ENCODE assay signal across 26 mouse cellular contexts in genomic region chr1:132351058-132351457, GRCm38 (mm10). TPM values are rescaled to one million over a fixed set of nuclear protein-coding genes. Genes with fewer than 3 reads are reported as not detected.
DNase-seq lines count a peak whose midpoint lies in the region; ATAC-seq and TF ChIP-seq lines count a peak whose summit lies in the region.
"Had no signal": no experiment of that assay in that cellular context is flagged by ENCODE, and none has a peak within 500 bp of the region (broad histone marks: within the 10 kb centered on the region; RNA-seq: fewer than 3 reads in every experiment).

No protein-coding gene starts in this region.

- H3K4me2 ChIP-seq in forebrain, embryonic 16.5 days (ENCODE audit: low read length): no peak overlapping the region
- H3K4me2 ChIP-seq in forebrain, embryonic 14.5 days (ENCODE audit: low read length): no peak overlapping the region
- no peak overlapping the region for H3K4me2 ChIP-seq in kidney, postnatal 0 days (ENCODE audit: low read length)
- no peak overlapping the region for H3K4me2 ChIP-seq in midbrain, postnatal 0 days (ENCODE audit: low read depth, low read length, poor library complexity, severe bottlenecking)
- H3K4me2 ChIP-seq in midbrain, embryonic 14.5 days (ENCODE audit: low read length): no peak overlapping the region
- H3K4me2 ChIP-seq: heart, embryonic 13.5 days; hindbrain, embryonic 13.5 days; liver, embryonic 15.5 days; midbrain, embryonic 11.5 days had no signal

- H3K4me1 ChIP-seq in forebrain, embryonic 16.5 days (replicated peaks; ENCODE audit: control insufficient read depth, insufficient read depth, low read length): peaks cover 6% of the 10 kb centered on the region; the same call in 1 of the 2 replicates
- H3K4me1 ChIP-seq in forebrain, embryonic 14.5 days (ENCODE audit: control insufficient read depth, insufficient read depth, low read length): 0 out of 2 replicates have a peak, but pooled peaks cover 2% of the 10 kb centered on the region
- peaks cover 10% of the 10 kb centered on the region; the same call in 1 of the 2 replicates for H3K4me1 ChIP-seq in kidney, postnatal 0 days (replicated peaks; ENCODE audit: insufficient read depth, low read length)
- no peaks in the 10 kb centered on the region for H3K4me1 ChIP-seq in midbrain, postnatal 0 days (ENCODE audit: insufficient read depth, low read length)
- no peaks in the 10 kb centered on the region; the same call in 1 of the 2 replicates for H3K4me1 ChIP-seq in midbrain, embryonic 14.5 days (ENCODE audit: control insufficient read depth, insufficient read depth, low read length)

- H3K27ac ChIP-seq in forebrain, embryonic 16.5 days (ENCODE audit: low read length): no peak overlapping the region
- no peak overlapping the region for H3K27ac ChIP-seq in forebrain, embryonic 14.5 days (ENCODE audit: low read depth, low read length)
- no peak overlapping the region for H3K27ac ChIP-seq in kidney, postnatal 0 days
- no peak overlapping the region for H3K27ac ChIP-seq in midbrain, postnatal 0 days (ENCODE audit: low read depth, low read length)
- no peak overlapping the region for H3K27ac ChIP-seq in midbrain, embryonic 14.5 days (replicated peaks; ENCODE audit: low read depth, low read length)
- H3K27ac ChIP-seq: heart, embryonic 13.5 days; hindbrain, embryonic 13.5 days; liver, embryonic 15.5 days had no signal

- TF ChIP-seq CTCF in kidney, postnatal 0 days (IDR thresholded peaks at IDR 0.05; ENCODE audit: low read depth): 0 out of 2 replicates have a peak, but pooled peaks have one; percentile 7
- peak; percentile 29 for TF ChIP-seq CTCF in midbrain, postnatal 0 days (IDR thresholded peaks at IDR 0.05)

- H3K27me3 ChIP-seq in forebrain, embryonic 16.5 days (replicated peaks; ENCODE audit: control insufficient read depth, insufficient read depth, low read length): no peaks in the 10 kb centered on the region
- H3K27me3 ChIP-seq in forebrain, embryonic 14.5 days (replicated peaks; ENCODE audit: control insufficient read depth, insufficient read depth, low read length): no peaks in the 10 kb centered on the region
- no peaks in the 10 kb centered on the region for H3K27me3 ChIP-seq in kidney, postnatal 0 days (ENCODE audit: insufficient read depth, low read length)
- H3K27me3 ChIP-seq in midbrain, postnatal 0 days (ENCODE audit: insufficient read depth, low read length): no peaks in the 10 kb centered on the region
- no peaks in the 10 kb centered on the region for H3K27me3 ChIP-seq in midbrain, embryonic 14.5 days (ENCODE audit: control insufficient read depth, insufficient read depth, low read length)
- H3K27me3 ChIP-seq: heart, embryonic 13.5 days; hindbrain, embryonic 13.5 days had no signal

- H3K9ac ChIP-seq in forebrain, embryonic 16.5 days (replicated peaks; ENCODE audit: low read depth, low read length): no peak overlapping the region
- H3K9ac ChIP-seq in forebrain, embryonic 14.5 days (ENCODE audit: low read length): no peak overlapping the region
- H3K9ac ChIP-seq in kidney, postnatal 0 days (ENCODE audit: low read depth, low read length): no peak overlapping the region
- no peak overlapping the region for H3K9ac ChIP-seq in midbrain, postnatal 0 days (replicated peaks; ENCODE audit: low read length, poor library complexity, severe bottlenecking)
- H3K9ac ChIP-seq in midbrain, embryonic 14.5 days (replicated peaks; ENCODE audit: low read length): no peak overlapping the region
- H3K9ac ChIP-seq: heart, embryonic 13.5 days; hindbrain, embryonic 13.5 days; liver, embryonic 15.5 days had no signal

- ATAC-seq in forebrain, embryonic 16.5 days: peak; percentile 32; the same call in 1 of the 2 replicates
- no peak for ATAC-seq in forebrain, embryonic 14.5 days
- no peak for ATAC-seq in kidney, postnatal 0 days (replicated peaks; ENCODE audit: low FRiP score, low read depth)
- ATAC-seq in midbrain, postnatal 0 days (ENCODE audit: low FRiP score): no peak
- ATAC-seq in midbrain, embryonic 14.5 days (ENCODE audit: low FRiP score, low TSS enrichment): no peak
- ATAC-seq: activated CD4-positive, CD25-positive, alpha-beta regulatory T cell, adult 4 months; inflammation-experienced regulatory T-cells, adult 6 months had no signal

- 94% methylated on average over 4 of the region's 4 CpGs for WGBS in forebrain, embryonic 16.5 days
- WGBS in forebrain, embryonic 14.5 days: 95% methylated on average over 4 of the region's 4 CpGs
- 95% methylated on average over 4 of the region's 4 CpGs for WGBS in kidney, postnatal 0 days
- 97% methylated on average over 4 of the region's 4 CpGs for WGBS in midbrain, postnatal 0 days
- WGBS in midbrain, embryonic 14.5 days: 96% methylated on average over 4 of the region's 4 CpGs

- no peak for DNase-seq in forebrain, embryonic 14.5 days (ENCODE audit: low spot score)
- DNase-seq in kidney, postnatal 0 days (ENCODE audit: low spot score): no peak
- DNase-seq in kidney, adult 11 months: no peak
- DNase-seq in midbrain, postnatal 0 days (ENCODE audit: low spot score): no peak
- DNase-seq in midbrain, embryonic 14.5 days: no peak
- no peak for DNase-seq in adrenal gland, postnatal 14 days
- DNase-seq in cerebellum, adult 11-12 months: no peak
- DNase-seq: adrenal gland, adult 8-10 months; cerebellum, adult 9-11 months; gastrocnemius, postnatal 25 days; heart, adult 18-20 months; heart, postnatal 14 days; kidney, adult 9 months; kidney, postnatal 25 days; lung, postnatal 10 days had no signal

- H3K4me3 ChIP-seq in forebrain, embryonic 16.5 days (replicated peaks; ENCODE audit: low read length): no peak overlapping the region
- no peak overlapping the region for H3K4me3 ChIP-seq in forebrain, embryonic 14.5 days (ENCODE audit: low read depth, low read length)
- H3K4me3 ChIP-seq in kidney, postnatal 0 days (replicated peaks; ENCODE audit: low read depth, low read length): no peak overlapping the region
- H3K4me3 ChIP-seq in midbrain, postnatal 0 days (ENCODE audit: low read depth, low read length): no peak overlapping the region
- no peak overlapping the region for H3K4me3 ChIP-seq in midbrain, embryonic 14.5 days (replicated peaks; ENCODE audit: low read depth, low read length)
- H3K4me3 ChIP-seq: forebrain, embryonic 10.5 days; heart, embryonic 13.5 days; hindbrain, embryonic 13.5 days; liver, embryonic 15.5 days had no signal

- no peaks in the 10 kb centered on the region for H3K36me3 ChIP-seq in forebrain, embryonic 16.5 days (ENCODE audit: control insufficient read depth, insufficient read depth)
- H3K36me3 ChIP-seq in forebrain, embryonic 14.5 days (ENCODE audit: control insufficient read depth, insufficient read depth, low read length): 0 out of 2 replicates have a peak, but pooled peaks cover 1% of the 10 kb centered on the region
- H3K36me3 ChIP-seq in kidney, postnatal 0 days (ENCODE audit: insufficient read depth, low read length): no peaks in the 10 kb centered on the region
- H3K36me3 ChIP-seq in midbrain, postnatal 0 days (ENCODE audit: insufficient read depth, low read length): no peaks in the 10 kb centered on the region
- no peaks in the 10 kb centered on the region for H3K36me3 ChIP-seq in midbrain, embryonic 14.5 days (ENCODE audit: control insufficient read depth, insufficient read depth, low read length)
- H3K36me3 ChIP-seq: heart, embryonic 13.5 days; hindbrain, embryonic 13.5 days had no signal

- no peaks in the 10 kb centered on the region for H3K9me3 ChIP-seq in forebrain, embryonic 16.5 days (ENCODE audit: control insufficient read depth, low read length)
- H3K9me3 ChIP-seq in forebrain, embryonic 14.5 days (replicated peaks; ENCODE audit: control insufficient read depth, low read length): no peaks in the 10 kb centered on the region
- H3K9me3 ChIP-seq in kidney, postnatal 0 days (replicated peaks; ENCODE audit: low read length): no peaks in the 10 kb centered on the region
- H3K9me3 ChIP-seq in midbrain, postnatal 0 days (ENCODE audit: low read length): no peaks in the 10 kb centered on the region
- no peaks in the 10 kb centered on the region for H3K9me3 ChIP-seq in midbrain, embryonic 14.5 days (ENCODE audit: control insufficient read depth, low read length)
- H3K9me3 ChIP-seq: hindbrain, embryonic 13.5 days had no signal

RNA-seq across cellular contexts. Expression of gene Nuak2, which starts 35.1 kb away (rescaled TPM):
- 13.3 and 13.4 TPM in 2 replicates for polyA plus RNA-seq in forebrain, embryonic 16.5 days (2015; fragmentation: Nextera tagmentation; extraction: Ambion mirVana)
- 18.8 and 20.1 TPM in 2 replicates for polyA plus RNA-seq in forebrain, embryonic 14.5 days (2014; fragmentation: Nextera tagmentation; extraction: Ambion mirVana)
- polyA plus RNA-seq in kidney, postnatal 0 days (2015; fragmentation: Nextera tagmentation; extraction: Ambion mirVana): 8.7 and 9.6 TPM in 2 replicates
- 7.0 and 7.1 TPM in 2 replicates for total RNA-seq in midbrain, postnatal 0 days (2014; rRNA removed)
- polyA plus RNA-seq in midbrain, postnatal 0 days (2015; fragmentation: Nextera tagmentation; extraction: Ambion mirVana): 9.9 TPM in 2 replicates
- polyA plus RNA-seq in midbrain, embryonic 14.5 days (2014; fragmentation: Nextera tagmentation; extraction: Ambion mirVana): 22.3 and 38.0 TPM in 2 replicates
- 3.7 and 5.6 TPM in 2 replicates for total RNA-seq in adrenal gland, postnatal 14 days (2021)
- polyA plus RNA-seq: G1E had no signal

RNA-seq across cellular contexts. Expression of gene Tmcc2, which starts 40.0 kb away (rescaled TPM):
- polyA plus RNA-seq in forebrain, embryonic 16.5 days (2015; fragmentation: Nextera tagmentation; extraction: Ambion mirVana): 30.4 and 34.9 TPM in 2 replicates
- polyA plus RNA-seq in forebrain, embryonic 14.5 days (2014; fragmentation: Nextera tagmentation; extraction: Ambion mirVana): 18.2 and 23.1 TPM in 2 replicates
- 4.3 and 4.5 TPM in 2 replicates for polyA plus RNA-seq in kidney, postnatal 0 days (2015; fragmentation: Nextera tagmentation; extraction: Ambion mirVana)
- total RNA-seq in midbrain, postnatal 0 days (2014; rRNA removed): 115 and 152 TPM in 2 replicates
- 35.4 and 36.3 TPM in 2 replicates for polyA plus RNA-seq in midbrain, postnatal 0 days (2015; fragmentation: Nextera tagmentation; extraction: Ambion mirVana)
- 28.4 and 29.1 TPM in 2 replicates for polyA plus RNA-seq in midbrain, embryonic 14.5 days (2014; fragmentation: Nextera tagmentation; extraction: Ambion mirVana)
- total RNA-seq in adrenal gland, postnatal 14 days (2021): 12.1 and 26.9 TPM in 2 replicates

RNA-seq across cellular contexts. Expression of gene Klhdc8a, which starts 52.6 kb away (rescaled TPM):
- 2.7 and 3.4 TPM in 2 replicates for polyA plus RNA-seq in forebrain, embryonic 16.5 days (2015; fragmentation: Nextera tagmentation; extraction: Ambion mirVana)
- polyA plus RNA-seq in forebrain, embryonic 14.5 days (2014; fragmentation: Nextera tagmentation; extraction: Ambion mirVana): 3.4 TPM in 2 replicates
- 4.1 and 5.0 TPM in 2 replicates for polyA plus RNA-seq in kidney, postnatal 0 days (2015; fragmentation: Nextera tagmentation; extraction: Ambion mirVana)
- total RNA-seq in midbrain, postnatal 0 days (2014; rRNA removed): 29.5 and 31.1 TPM in 2 replicates
- polyA plus RNA-seq in midbrain, postnatal 0 days (2015; fragmentation: Nextera tagmentation; extraction: Ambion mirVana): 12.4 and 14.8 TPM in 2 replicates
- polyA plus RNA-seq in midbrain, embryonic 14.5 days (2014; fragmentation: Nextera tagmentation; extraction: Ambion mirVana): 10.1 and 11.1 TPM in 2 replicates
- 64.1 and 71.4 TPM in 2 replicates for total RNA-seq in adrenal gland, postnatal 14 days (2021)
- total RNA-seq: megakaryocyte progenitor cell, adult 5-6 weeks; monocyte, adult 5-6 weeks had no signal
- polyA plus RNA-seq: activated CD4-positive, CD25-positive, alpha-beta regulatory T cell, adult 4 months; G1E; inflammation-experienced regulatory T-cells, adult 6 months had no signal
